Mouse (Mus musculus): ENCODE data around the gene Gm48552. TPM values are rescaled to one million over a fixed set of nuclear protein-coding genes. Genes with fewer than 3 reads are reported as not detected.

Gene Gm48552
- total and polyA plus RNA-seq, 3 experiments = 0.46 to 1.1 (median 0.98) TPM

DNA sequence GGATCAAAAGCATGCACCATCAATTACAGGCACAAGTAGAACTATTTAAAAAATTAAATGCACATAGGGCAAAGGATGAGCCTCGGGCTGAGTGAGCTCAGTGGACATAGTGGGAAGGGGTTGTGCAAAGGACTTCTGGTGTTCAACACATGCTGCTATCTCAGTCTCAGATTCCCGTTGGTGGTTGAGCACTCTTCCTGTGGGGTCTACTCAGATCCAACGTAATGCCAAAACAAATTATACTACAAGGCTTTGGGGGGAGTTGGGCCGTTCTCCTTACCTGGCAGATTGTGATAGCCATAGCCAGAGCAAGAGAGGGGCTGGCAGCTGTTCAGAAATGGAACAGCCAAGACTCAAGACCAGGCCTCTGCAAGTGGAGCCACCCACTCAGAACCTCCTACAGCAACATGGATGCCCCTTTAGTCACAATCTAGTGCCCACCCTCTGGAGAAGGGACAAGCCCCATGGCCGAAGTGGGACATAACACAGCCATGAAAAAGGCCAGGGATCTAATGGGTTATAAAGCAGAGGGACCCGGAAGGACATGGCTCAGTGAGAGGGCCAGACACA is 8.9 kb upstream of the Gm48552 start:
- Histone ChIP-seq H3K9me3 (replicated peaks; ENCODE audit: low read length) (no peaks in the 10 kb centered on the region), H3K79me2 (replicated peaks; ENCODE audit: control insufficient read depth, extremely low read depth, insufficient read depth, poor library complexity, severe bottlenecking) (peaks cover 32% of the 10 kb centered on the region), H3K9ac (ENCODE audit: insufficient read depth, low read depth) (no peak overlapping the region), H3K4me3 (replicated peaks in 1 of 3; ENCODE audit: low read depth in 2 of 3, low read length in 2 of 3, poor library complexity in 1 of 3) (no peak overlapping the region), H3K4me2 (ENCODE audit: insufficient read depth, low read depth, poor library complexity, severe bottlenecking) (no peak overlapping the region), H3K36me3 (replicated peaks in 1 of 2; ENCODE audit: control insufficient read depth in 1 of 2, insufficient read depth in 1 of 2, low read length in 1 of 2) (peaks cover 4 to 9% of the 10 kb centered on the region in 2 experiments), H3K27ac (ENCODE audit: insufficient read depth, low read depth) (no peak overlapping the region), H3K27me3 (replicated peaks) (no peaks in the 10 kb centered on the region), H3K4me1 (ENCODE audit: control insufficient read depth in 1 of 2, insufficient read depth in 2 of 2) (peaks cover 2 to 27% of the 10 kb centered on the region in 2 experiments; a peak in 2 of 4 replicates)
- TF ChIP-seq POLR2A (IDR thresholded peaks at IDR 0.05; ENCODE audit: low read depth, low read length) = no peak
- TF ChIP-seq HCFC1 (IDR thresholded peaks at IDR 0.05; ENCODE audit: low read depth, low read length) = no peak
- no peak for TF ChIP-seq CTCF (conservative IDR thresholded peaks at IDR 0.05 in 1 of 2, IDR thresholded peaks at IDR 0.05 in 1 of 2; ENCODE audit: low read depth in 2 of 2, low read length in 2 of 2)
- TF ChIP-seq CHD1 (IDR thresholded peaks at IDR 0.05; ENCODE audit: low read depth, low read length) = no peak
- no peak for TF ChIP-seq KAT2A (IDR thresholded peaks at IDR 0.05; ENCODE audit: insufficient replicate concordance, low read length)
- TF ChIP-seq MXI1 (IDR thresholded peaks at IDR 0.05; ENCODE audit: low read depth, low read length) = no peak
- TF ChIP-seq MAX (IDR thresholded peaks at IDR 0.05; ENCODE audit: low read length) = no peak
- no peak for TF ChIP-seq UBTF (IDR thresholded peaks at IDR 0.05; ENCODE audit: low read depth, low read length)
- in situ Hi-C loops (cut with MboI; ENCODE audit: low pct_ligation_motif_present, low pct_unique_long_range_greater_than_20kb, low sequenced_read_pairs) (loop anchor here (5.0 kb wide), 1 partner anchor 152 kb away; no protein-coding TSS in a partner anchor), dilution Hi-C loops (cut with MboI; ENCODE audit: extremely low pct_ligation_motif_present, extremely low pct_unique_long_range_greater_than_20kb, low sequenced_read_pairs) (no loop called here)
- no peak for DNase-seq (ENCODE audit: extremely low read depth)

DNA sequence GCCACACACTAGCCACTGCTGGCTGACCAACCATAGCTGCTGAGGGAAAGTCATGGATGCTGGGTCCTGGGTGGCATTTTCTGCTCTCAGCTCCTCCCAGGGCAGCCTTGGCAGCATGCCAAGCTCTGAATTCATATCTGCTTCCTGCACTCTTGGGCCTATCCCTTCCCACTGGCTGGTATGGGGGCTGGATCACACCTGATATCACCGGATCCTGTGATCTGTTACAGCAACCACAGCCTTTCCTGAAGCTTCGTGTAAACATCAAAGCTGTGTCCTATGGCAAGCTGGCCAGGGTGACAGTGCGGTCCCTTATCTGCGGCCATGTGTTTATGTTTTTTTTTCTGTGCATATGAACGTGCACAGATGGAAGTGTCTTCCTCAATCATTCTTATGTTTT is 6.8 kb upstream of the Gm48552 start:
- no peak overlapping the region for H3K9ac ChIP-seq (ENCODE audit: insufficient read depth, low read depth)
- dilution Hi-C loops (cut with MboI; ENCODE audit: extremely low pct_ligation_motif_present, extremely low pct_unique_long_range_greater_than_20kb, low sequenced_read_pairs) = no loop called here
- peaks cover 25% of the 10 kb centered on the region for H3K79me2 ChIP-seq (replicated peaks; ENCODE audit: control insufficient read depth, extremely low read depth, insufficient read depth, poor library complexity, severe bottlenecking)
- H3K4me3 ChIP-seq (replicated peaks in 1 of 3; ENCODE audit: low read depth in 2 of 3, low read length in 2 of 3, poor library complexity in 1 of 3) = no peak overlapping the region
- H3K36me3 ChIP-seq (replicated peaks in 1 of 2; ENCODE audit: control insufficient read depth in 1 of 2, insufficient read depth in 1 of 2, low read length in 1 of 2) = peaks cover 13 to 15% of the 10 kb centered on the region in 2 experiments
- no peaks in the 10 kb centered on the region for H3K9me3 ChIP-seq (replicated peaks; ENCODE audit: low read length)
- in situ Hi-C loops (cut with MboI; ENCODE audit: low pct_ligation_motif_present, low pct_unique_long_range_greater_than_20kb, low sequenced_read_pairs) = loop anchor here (5.0 kb wide), 1 partner anchor 150 kb away; no protein-coding TSS in a partner anchor
- no peak overlapping the region for H3K4me2 ChIP-seq (ENCODE audit: insufficient read depth, low read depth, poor library complexity, severe bottlenecking)
- DNase-seq (ENCODE audit: extremely low read depth) = no peak
- H3K27ac ChIP-seq (ENCODE audit: insufficient read depth, low read depth) = no peak overlapping the region
- no peak for TF ChIP-seq TCF12 (IDR thresholded peaks at IDR 0.05; ENCODE audit: low read depth, low read length)
- TF ChIP-seq CHD1 (IDR thresholded peaks at IDR 0.05; ENCODE audit: low read depth, low read length) = no peak
- TF ChIP-seq PAX5 (IDR thresholded peaks at IDR 0.05; ENCODE audit: low read length) = no peak
- TF ChIP-seq POLR2A (IDR thresholded peaks at IDR 0.05; ENCODE audit: low read depth, low read length) = no peak
- TF ChIP-seq ZMIZ1 (IDR thresholded peaks at IDR 0.05; ENCODE audit: low read depth, low read length) = no peak
- TF ChIP-seq MAX (IDR thresholded peaks at IDR 0.05; ENCODE audit: low read length) = no peak
- TF ChIP-seq CHD2 (IDR thresholded peaks at IDR 0.05; ENCODE audit: low read length) = no peak
- no peak for TF ChIP-seq GABPA (IDR thresholded peaks at IDR 0.05; ENCODE audit: insufficient replicate concordance, low read depth, low read length)
- TF ChIP-seq NRF1 (IDR thresholded peaks at IDR 0.05; ENCODE audit: low read depth, low read length) = no peak
- no peak for TF ChIP-seq USF2 (conservative IDR thresholded peaks at IDR 0.05; ENCODE audit: low read depth, low read length)
- TF ChIP-seq ZNF384 (IDR thresholded peaks at IDR 0.05; ENCODE audit: low read depth, low read length) = no peak
- H3K4me1 ChIP-seq (ENCODE audit: control insufficient read depth in 1 of 2, insufficient read depth in 2 of 2) = peaks cover 7 to 26% of the 10 kb centered on the region in 2 experiments
- no peaks in the 10 kb centered on the region for H3K27me3 ChIP-seq (replicated peaks)
